Mouse (Mus musculus) T-cell, adult 2 months (primary cell): ENCODE results near the gene Mthfr.
A peak's percentile ranks its signal among the peaks of the same experiment; 100 is the strongest.

Experiments used
- DNase-seq: peaks from one replicate; pipeline ENCODE4 v3.0.0; 2022; ENCODE audit warnings: low spot score

Mthfr gene

GRCm38 (mm10) chr4:148089166-148089565 lies 50.3 kb downstream of the Mthfr start:
- DNase-seq = no peak

- no peak for DNase-seq
Measured at GRCm38 (mm10) chr4:148091181-148091580, 52.3 kb downstream of the Mthfr start.

- no peak for DNase-seq
Measured at GRCm38 (mm10) chr4:148092551-148093271, 53.8 kb downstream of the Mthfr start.

GRCm38 (mm10) chr4:148094161-148094560 lies 55.3 kb downstream of the Mthfr start:
- DNase-seq = no peak

GRCm38 (mm10) chr4:148095081-148095480 lies 56.2 kb downstream of the Mthfr start:
- no peak for DNase-seq

- no peak for DNase-seq
Measured at GRCm38 (mm10) chr4:148097936-148098335, 59.1 kb downstream of the Mthfr start.

GRCm38 (mm10) chr4:148098666-148099065 lies 59.8 kb downstream of the Mthfr start:
- DNase-seq = no peak

- DNase-seq = peak; percentile 54
Measured at GRCm38 (mm10) chr4:148101801-148102527, 63.1 kb downstream of the Mthfr start.

GRCm38 (mm10) chr4:148104146-148104545 lies 65.3 kb downstream of the Mthfr start:
- DNase-seq = no peak

GRCm38 (mm10) chr4:148107621-148108291 lies 68.9 kb downstream of the Mthfr start:
- no peak for DNase-seq

- DNase-seq = no peak
Measured at GRCm38 (mm10) chr4:148108565-148109100, 69.8 kb downstream of the Mthfr start.
